Mouse (Mus musculus): ENCODE results near the gene Ccdc158. TPM values are rescaled to one million over a fixed set of nuclear protein-coding genes. Genes with fewer than 3 reads are reported as not detected.

Gene Ccdc158
- 15.4 TPM for polyA plus RNA-seq (2014; fragmentation: Illumina TruSeq; extraction: RNeasy Lipid Tissue Mini Kit (QIAGEN cat#74804))

DNA sequence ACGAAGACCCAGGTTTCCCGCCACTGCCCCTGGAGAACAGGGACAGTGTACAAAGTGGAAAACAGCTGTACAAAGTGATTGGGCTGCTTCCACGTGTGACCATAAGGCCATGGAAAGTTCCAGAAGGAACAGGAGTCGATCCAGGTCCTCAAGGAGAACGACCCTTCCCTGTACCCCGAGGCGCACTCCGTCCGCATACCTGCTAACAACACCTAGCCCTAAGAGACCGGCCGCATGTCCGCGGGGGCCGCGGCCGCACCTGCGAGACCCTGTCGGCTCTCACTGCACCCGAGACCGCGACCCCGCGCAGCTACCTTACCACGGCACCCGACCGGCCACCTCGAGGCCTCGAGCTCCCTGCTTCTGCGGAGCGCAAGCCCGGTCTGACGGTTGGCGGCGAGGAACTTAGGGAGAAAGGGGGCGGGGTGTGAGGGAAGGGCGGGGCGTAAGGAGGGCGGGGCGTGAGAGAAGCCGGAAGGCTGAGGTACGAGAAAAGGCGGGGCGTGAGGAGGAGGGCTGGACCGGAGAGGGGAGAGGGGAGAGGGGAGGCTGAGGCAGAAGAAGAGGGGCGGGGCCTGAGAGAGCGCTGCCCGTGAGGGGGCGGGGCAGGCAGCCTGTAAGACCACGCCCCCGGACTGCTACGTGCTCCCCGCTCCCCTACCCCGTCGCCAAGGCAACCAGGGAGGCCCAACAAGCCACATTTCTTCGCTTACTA lies at the start of gene Ccdc158:
TSS of gene Ccdc158 (minus strand) at position 413 of the 715 bp plus-strand sequence.

DNA sequence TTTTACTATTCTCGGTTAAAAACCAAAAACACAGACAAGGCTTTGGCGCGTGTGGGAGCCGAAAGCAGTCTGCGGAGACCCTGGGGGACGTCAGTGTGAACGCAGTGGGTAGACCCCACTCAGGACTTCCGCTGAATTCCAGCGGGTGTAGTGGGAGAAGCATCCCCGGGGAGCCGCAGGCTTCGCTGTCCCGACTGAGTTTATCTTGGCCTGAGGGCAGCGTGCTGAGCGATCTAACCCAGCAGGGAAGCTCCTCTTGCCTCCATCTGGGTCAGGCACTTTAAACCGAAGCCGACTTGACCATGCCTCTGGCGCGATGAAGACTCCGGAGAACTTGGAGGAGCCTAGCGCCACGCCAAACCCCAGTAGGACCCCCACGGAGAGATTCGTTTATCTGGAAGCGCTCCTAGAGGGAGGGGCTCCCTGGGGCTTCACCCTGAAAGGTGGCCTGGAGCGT lies 8.3 kb upstream of the Ccdc158 start, which contains the start of gene Shroom3:
TSS of gene Shroom3 (plus strand) at position 85 of the 457 bp plus-strand sequence.

DNA sequence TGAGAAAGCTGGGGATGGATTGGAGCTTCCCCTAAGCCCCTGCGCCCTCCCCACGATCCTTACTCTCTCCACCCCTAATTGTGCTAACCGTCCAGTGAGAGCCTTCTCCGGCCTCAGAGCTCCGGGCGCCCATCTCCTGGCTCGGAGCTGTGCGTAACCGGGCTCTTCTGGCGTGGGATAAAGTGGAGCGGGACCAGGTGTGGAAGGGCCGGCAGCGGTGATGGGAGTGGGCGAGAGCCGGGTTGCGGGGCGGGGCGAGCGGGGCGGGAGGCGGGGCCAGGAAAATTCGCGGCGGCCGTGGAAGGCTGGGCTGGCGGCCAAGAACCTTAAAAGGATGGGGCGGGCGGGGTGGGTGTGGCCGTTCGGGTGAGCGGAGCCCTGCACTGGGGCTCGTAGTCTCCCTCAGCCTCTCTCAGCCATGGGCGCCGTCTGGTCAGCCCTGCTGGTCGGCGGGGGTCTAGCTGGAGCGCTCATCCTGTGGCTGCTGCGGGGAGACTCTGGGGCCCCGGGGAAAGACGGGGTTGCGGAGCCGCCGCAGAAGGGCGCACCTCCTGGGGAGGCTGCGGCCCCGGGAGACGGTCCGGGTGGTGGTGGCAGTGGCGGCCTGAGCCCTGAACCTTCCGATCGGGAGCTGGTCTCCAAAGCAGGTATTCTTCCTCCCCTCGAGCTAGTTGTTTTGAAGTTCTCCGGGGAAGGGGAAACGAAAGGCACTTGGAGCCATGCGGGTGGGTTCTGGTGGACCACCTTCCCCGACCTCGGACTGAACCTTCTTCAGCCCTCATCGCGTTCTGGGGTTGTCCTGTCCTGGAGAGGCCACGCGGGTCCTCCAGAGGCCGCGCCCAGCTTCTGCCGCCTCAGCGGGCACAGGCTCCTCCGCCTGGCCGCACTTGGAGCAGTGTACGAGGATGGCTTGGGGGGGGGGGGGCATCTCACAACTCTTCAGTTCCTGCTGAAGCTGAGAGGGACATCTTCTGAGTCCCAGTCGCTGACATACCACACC lies 72.1 kb downstream of the Ccdc158 start, which contains the start of gene Stbd1:
TSS of gene Stbd1 (plus strand) at position 351 of the 1,000 bp plus-strand sequence.

Other genes with a start within 250 kb of the Ccdc158 start
- 91.7 TPM for gene Nup54, start 240.1 kb downstream of the Ccdc158 start, polyA plus RNA-seq (2014; fragmentation: Illumina TruSeq; extraction: RNeasy Lipid Tissue Mini Kit (QIAGEN cat#74804))
- gene Scarb2, start 168.4 kb downstream of the Ccdc158 start, polyA plus RNA-seq (2014; fragmentation: Illumina TruSeq; extraction: RNeasy Lipid Tissue Mini Kit (QIAGEN cat#74804)), result 178 TPM
- gene Fam47e, start 120.2 kb downstream of the Ccdc158 start, polyA plus RNA-seq (2014; fragmentation: Illumina TruSeq; extraction: RNeasy Lipid Tissue Mini Kit (QIAGEN cat#74804)), result 8.2 TPM
- gene Stbd1, start 72.2 kb downstream of the Ccdc158 start, polyA plus RNA-seq (2014; fragmentation: Illumina TruSeq; extraction: RNeasy Lipid Tissue Mini Kit (QIAGEN cat#74804)), result 23.3 TPM
- gene Shroom3, start 8.2 kb upstream of the Ccdc158 start, polyA plus RNA-seq (2014; fragmentation: Illumina TruSeq; extraction: RNeasy Lipid Tissue Mini Kit (QIAGEN cat#74804)), result 3.2 TPM